Mouse (Mus musculus): ENCODE results near the gene Antxr1.

The Antxr1 gene

DNA sequence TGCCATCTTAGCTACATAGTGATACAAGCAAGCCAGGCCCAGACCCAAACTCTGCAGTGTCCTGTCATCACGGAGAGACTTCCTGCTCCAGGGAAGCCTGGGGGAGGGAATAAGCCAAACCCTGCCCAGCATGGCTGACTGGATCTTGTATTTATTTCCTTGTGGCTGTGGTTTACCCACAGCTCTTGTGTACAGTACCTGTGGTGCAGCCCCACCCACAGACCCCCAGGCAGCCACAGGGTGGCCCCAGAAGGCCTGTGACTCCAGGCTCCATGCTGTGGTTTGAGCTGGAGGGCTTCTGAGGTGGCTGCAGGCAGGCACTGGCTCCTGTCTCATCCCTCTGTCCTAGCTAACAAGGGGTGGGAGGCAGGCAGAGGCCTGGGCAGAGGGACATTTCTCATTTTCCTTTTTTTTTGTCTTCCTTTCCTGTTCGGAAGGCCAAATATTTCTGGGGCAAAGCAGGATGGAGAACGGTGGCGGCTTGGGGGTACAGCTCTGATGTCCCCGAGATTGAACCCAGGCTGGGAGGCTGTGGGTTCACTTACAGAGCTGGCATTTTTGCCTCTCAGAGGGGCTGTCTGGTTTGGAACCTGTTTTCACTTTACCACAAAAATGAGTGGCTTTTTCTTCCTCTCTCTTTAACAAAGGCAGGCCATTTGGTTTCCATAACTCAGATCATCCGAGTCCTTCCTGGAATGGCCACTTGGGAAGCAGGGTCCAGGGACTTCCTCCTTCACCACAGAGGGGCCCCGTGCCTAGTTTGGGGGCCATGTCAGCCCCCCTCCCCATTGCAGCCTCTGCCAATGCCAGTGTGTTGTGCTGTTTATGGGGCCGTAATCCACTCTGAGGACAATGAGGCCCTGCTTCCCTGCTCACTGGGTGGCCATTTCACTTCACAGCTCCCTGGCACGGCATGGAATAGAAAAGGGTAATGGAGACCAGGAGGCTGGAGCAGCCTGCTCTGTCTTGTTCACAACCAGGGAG is 91.2 kb downstream of the Antxr1 start:
- no peak for DNase-seq

DNA sequence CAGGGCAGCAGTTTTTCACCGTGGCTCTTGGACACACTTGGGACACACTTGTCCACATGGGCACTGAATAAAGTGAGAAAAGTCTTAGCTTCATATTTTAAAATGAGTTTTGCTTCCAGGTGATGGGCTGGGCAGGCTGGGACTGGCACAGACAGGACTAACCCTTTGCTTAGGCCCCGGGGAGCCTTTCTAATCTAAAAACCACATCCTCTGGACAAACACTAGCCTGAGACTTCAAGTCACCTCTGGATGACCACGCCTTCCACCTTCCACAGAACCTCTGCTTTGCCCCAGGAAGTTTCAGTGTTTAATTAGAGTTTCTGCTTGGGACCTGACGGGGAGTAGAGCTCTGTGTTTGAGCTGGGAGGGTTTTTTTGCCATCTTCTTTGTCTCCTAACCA is 98.4 kb downstream of the Antxr1 start:
- no peak for DNase-seq

GRCm38 (mm10) chr6:87236061-87236460 is 99.6 kb downstream of the Antxr1 start:
- DNase-seq = no peak

- no peak for DNase-seq
Measured at GRCm38 (mm10) chr6:87233111-87233510, 102.5 kb downstream of the Antxr1 start.

GRCm38 (mm10) chr6:87230041-87230440 is 105.6 kb downstream of the Antxr1 start:
- peak; percentile 43 to 56 for DNase-seq

DNA sequence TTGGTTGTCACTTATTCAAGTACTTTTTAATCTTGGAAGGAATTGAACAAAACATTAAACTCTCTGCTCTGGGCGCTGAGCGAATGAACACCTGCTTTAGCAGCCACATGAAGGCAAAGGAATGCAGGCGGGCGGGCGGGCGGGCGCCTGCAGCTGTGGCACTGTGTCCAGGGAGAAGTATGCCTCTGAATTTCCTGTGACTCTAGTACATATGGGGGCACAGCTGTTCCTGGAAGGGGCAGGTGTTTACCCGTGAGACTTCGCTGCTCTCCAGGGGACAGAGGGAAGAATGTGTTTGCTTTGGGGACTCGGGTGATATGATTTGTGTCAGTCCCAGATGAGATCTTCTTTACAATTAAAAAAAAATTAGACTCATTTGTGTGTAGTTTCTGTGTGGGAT is 107.7 kb downstream of the Antxr1 start:
- no peak for DNase-seq

- DNase-seq = no peak
Measured at GRCm38 (mm10) chr6:87226315-87226714, 109.3 kb downstream of the Antxr1 start.

DNA sequence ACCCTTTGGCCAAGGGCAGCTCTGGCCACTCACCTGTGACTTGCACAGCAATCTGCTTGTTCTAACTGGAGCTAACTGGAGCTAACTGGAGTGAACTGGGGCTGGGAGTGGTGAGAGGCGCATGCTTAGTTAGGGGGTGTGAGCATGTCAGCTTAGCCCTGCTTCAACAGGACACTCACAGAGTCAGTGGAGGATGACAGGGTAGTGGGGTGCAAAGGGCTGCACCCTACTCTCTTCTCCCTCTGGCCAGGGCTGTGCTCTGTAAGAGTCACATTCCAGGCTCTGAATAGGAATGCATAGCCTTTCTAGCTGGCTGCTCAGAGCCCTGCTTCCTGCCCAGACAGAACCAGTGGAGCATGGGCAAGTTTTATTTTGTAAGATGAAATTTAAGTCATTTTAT is 110.3 kb downstream of the Antxr1 start:
- DNase-seq = no peak

DNA sequence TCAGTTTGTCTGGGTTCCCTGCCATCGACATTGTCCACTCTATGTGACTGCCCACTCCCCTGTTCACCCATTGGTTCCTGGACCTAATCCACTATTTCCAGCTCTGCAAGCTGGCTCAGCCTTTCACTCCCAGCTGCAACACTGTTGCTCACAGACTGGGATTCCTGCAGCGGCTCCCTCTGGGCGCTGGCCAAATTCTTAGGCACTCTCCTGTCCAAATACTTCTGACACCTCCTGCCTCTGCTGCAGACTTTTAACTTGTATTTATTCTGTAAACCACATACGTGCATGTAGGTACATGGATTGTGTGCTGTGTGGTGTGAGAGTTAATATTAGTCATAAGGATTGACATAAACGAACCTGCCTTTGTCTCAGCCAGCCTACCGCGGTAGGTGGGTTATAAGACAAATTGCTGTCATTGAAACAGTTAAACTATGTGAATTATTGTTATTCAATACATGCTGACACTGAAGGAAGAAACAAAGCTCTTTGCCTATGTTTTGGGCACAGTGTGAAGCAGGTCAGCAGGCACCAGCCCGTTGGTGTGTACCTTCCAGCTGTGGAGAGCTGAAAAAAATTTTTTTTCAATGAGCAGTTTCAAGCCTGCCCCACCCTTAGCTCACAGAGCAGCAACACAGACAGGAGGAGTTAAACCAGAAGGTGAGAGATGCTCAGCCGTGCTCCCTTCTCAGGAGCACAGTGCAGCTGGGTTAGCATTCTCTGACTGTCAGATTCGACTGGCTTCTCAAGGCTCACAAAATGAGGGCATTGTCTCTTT is 112.6 kb downstream of the Antxr1 start:
- peak; percentile 31 to 63 for DNase-seq

- no peak for DNase-seq
Measured at GRCm38 (mm10) chr6:87219061-87219992, 116.3 kb downstream of the Antxr1 start.

DNA sequence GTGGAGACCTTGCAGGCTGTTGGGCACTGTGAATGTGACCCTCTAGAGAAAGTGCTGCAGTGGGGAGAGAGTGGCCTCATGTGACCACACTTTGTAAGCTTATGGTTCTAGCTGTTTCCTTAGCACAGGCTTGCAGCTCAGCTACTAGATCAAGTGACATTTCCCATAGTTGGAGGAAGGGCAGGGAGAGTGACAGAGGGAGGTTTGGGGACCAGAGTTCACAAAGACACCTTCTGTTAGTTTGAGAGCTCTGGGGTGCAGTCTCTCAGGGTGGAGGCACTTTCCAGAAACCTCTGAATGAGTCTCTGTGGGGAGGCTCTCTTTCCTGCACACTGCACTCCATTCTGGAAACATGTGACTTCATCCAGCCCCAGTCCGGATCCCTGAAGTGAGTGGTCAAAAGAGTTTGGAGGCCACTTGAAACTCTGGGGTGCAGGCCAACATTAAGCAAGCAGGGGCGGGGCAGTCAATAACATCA is 119.5 kb downstream of the Antxr1 start:
- DNase-seq = peak; percentile 78

DNA sequence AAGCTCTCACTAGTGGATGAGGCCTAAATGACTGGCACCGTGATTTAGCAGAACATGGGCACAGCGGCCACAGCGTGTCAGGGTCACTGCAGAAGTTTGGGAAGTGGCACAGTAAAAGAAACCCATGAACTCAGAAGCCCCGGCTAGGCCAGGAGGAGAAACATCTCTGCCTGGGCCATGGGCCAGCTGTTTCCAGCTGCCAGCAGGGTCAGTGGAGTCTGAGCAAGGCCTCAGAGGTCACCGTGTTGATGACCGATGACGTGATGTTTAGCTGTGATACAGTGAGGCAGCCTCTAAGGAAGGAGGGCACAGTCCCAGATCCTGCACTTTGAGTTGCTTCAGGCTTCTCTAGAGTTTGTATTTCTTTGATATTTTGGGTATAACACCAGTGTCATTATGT is 122.4 kb downstream of the Antxr1 start:
- DNase-seq = peak; percentile 33 to 44

- DNase-seq = no peak
Measured at GRCm38 (mm10) chr6:87211551-87211950, 124.1 kb downstream of the Antxr1 start.

DNA sequence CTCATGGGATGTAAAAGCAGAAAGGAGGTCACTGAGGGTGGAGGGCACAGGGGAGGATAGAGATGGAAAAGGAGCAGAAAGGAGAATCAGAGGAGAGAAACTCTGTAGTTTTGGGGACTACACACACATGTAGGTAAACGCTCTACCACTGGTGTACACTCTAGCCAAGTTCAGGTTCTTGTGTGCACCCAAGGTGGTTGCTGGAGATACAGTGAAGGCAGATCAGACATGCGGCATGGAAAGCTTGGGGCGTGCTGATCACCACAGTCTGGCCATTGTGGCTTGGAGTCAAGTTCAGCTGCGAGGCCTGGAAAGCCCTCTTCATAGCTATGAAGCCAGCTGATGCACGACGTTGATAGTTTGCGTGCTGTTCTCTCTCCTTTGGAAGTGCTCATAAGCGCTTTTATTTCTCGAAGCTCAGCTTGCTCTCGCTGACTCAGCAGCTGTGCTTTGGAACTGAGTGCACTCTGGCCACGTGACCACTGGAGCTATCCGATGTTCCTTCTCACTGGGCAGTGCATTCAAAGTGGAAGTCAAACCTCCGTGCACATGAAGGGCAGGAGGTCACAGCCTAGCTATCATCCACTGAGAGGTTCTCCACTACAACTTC is 128.1 kb downstream of the Antxr1 start:
- peak; percentile 64 to 68 for DNase-seq

- DNase-seq = no peak
Measured at GRCm38 (mm10) chr6:87206790-87207189, 128.8 kb downstream of the Antxr1 start.

DNA sequence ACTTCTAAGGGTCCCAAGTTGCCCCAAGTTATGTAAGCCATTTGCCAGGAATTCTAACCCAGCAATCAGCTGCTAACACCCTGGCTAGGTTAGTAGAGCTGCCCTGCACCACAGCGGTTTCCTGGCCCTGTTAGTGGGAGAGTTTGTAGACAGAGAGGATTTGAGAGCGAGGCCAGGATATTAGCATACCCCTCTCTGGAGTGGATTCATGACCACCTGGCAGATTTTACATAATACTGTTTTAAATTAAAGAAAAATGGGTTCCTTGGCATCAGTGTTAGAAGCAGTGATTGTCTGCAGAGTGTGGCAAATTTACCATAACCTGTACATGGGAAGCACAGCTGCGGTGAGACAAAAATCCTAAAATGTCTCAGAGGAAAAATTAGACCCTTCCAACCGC is 132.2 kb downstream of the Antxr1 start:
- no peak for DNase-seq

DNA sequence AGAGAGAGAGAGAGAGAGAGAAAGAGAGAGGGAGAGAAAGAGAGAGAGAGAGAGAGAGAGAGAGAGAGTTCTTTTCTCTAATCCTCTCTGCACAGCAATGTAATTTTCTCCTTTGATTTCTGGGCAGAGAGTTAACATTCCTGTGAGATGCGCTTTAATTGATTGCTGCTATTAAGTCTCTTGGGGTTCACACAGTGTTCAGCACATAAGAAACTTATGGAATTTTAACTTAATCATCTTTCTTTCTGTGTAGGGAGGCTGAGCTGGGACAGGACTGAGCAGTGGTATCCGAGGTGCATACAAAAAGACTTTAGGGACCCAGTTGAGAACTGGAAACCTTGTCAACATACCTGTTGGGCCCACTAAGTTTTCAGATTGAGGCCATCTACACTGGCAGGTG is 132.6 kb downstream of the Antxr1 start:
- no peak for DNase-seq

- DNase-seq = no peak
Measured at GRCm38 (mm10) chr6:87202048-87202605, 133.5 kb downstream of the Antxr1 start.

- DNase-seq = peak; percentile 71 to 85
Measured at GRCm38 (mm10) chr6:87189755-87190154, 145.9 kb downstream of the Antxr1 start.

GRCm38 (mm10) chr6:87186988-87187387 is 148.6 kb downstream of the Antxr1 start:
- DNase-seq = peak; percentile 21 to 38

DNA sequence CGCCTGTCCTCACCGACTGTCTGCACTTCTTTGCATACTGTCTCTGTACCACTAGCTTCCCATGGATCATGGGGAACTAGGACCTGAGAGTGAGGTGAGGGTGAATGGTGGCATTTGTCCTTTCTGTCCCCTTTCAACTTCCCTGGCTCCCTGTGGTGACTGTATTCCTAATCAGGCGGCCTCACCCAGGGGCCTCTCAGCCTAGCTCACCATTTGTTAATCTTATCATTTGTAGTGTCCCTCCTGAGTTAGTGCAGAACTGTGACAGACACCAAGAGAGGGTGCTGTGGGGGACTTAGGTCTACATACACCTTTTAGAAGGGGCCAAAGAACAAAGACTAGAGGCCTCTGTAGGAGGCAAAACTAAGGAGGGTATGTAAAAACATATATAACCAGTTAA is 151.2 kb downstream of the Antxr1 start:
- no peak for DNase-seq

- no peak for DNase-seq
Measured at GRCm38 (mm10) chr6:87183981-87184380, 151.6 kb downstream of the Antxr1 start.

Data from lung, adult 18-20 months (tissue).